Mouse (Mus musculus) brain, embryonic 14.5 days (tissue): ENCODE results near the gene Orc6.
A peak's percentile ranks its signal among the peaks of the same experiment; 100 is the strongest.

Experiments
- CTCF ChIP-seq: fragments of 200-500 bp; IDR thresholded peaks from 2 replicates; pipeline ENCODE4 v1.5.1; 2012; ENCODE audit warnings: inconsistent platforms, mild to moderate bottlenecking, moderate library complexity, borderline replicate concordance; ENCODE audit not compliant: insufficient read depth, insufficient read length; ENCODE audit errors: extremely low read depth
- POLR2A ChIP-seq: fragments of 200-500 bp; IDR thresholded peaks from 2 replicates; pipeline ENCODE4 v1.6.1; 2012; ENCODE audit warnings: mild to moderate bottlenecking, inconsistent platforms, borderline replicate concordance; ENCODE audit not compliant: poor library complexity, insufficient read depth, insufficient read length, severe bottlenecking; ENCODE audit errors: extremely low read depth

DNA sequence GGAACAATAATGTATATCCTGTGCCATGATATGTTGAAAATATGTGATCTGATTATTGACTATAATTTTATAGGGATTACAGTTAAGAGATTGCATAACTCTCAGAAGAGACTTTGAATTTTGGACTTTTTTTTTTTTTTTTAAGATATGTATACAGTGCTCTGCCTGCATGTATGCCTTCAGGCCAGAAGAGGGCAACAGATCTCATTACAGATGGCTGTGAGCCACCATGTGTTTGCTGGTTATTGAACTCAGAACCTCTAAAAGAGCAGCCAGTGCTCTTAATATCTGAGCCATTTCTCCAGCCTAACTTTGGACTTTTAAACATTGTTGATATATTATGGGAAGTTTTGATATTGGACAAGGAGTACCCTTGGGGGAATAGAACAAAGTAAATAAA is 12.3 kb downstream of the Orc6 start:
- peak; percentile 46; the same call in 1 of the 2 replicates for TF ChIP-seq CTCF
- TF ChIP-seq POLR2A, result no peak
